Mouse (Mus musculus): ENCODE results near the gene Ddx10. TPM values are rescaled to one million over a fixed set of nuclear protein-coding genes. Genes with fewer than 3 reads are reported as not detected.

Gene Ddx10
- polyA plus RNA-seq, 1 experiment from 2014 or later = 17.3 TPM

GRCm38 (mm10) chr9:53094536-53094935 is 153.3 kb downstream of the Ddx10 start:
- Histone ChIP-seq H3K4me3 (ENCODE audit: control insufficient read depth in 1 of 2, insufficient read depth in 1 of 2, low read depth in 1 of 2, low read length in 2 of 2) (no peak overlapping the region), H3K4me2 (ENCODE audit: low read length) (no peak overlapping the region), H3K9me3 (ENCODE audit: control insufficient read depth, low read length) (no peaks in the 10 kb centered on the region), H3K9ac (ENCODE audit: low read length) (no peak overlapping the region), H3K4me1 (ENCODE audit: control insufficient read depth in 2 of 2, insufficient read depth in 2 of 2, low read length in 2 of 2) (no peaks in the 10 kb centered on the region), H3K36me3 (ENCODE audit: control insufficient read depth, insufficient read depth, low read length) (peaks cover 4% of the 10 kb centered on the region), H3K27me3 (ENCODE audit: control insufficient read depth, insufficient read depth, low read length) (no peaks in the 10 kb centered on the region), H3K27ac (replicated peaks in 1 of 2; ENCODE audit: control insufficient read depth in 1 of 2, insufficient read depth in 1 of 2, low read depth in 2 of 2, low read length in 2 of 2) (no peak overlapping the region)
- ATAC-seq (ENCODE audit: insufficient number of reproducible peaks, insufficient read depth, low FRiP score, low read depth) = no peak
- whole genome bisulfite sequencing = 86% methylated on average over 7 of the region's 7 CpGs

DNA sequence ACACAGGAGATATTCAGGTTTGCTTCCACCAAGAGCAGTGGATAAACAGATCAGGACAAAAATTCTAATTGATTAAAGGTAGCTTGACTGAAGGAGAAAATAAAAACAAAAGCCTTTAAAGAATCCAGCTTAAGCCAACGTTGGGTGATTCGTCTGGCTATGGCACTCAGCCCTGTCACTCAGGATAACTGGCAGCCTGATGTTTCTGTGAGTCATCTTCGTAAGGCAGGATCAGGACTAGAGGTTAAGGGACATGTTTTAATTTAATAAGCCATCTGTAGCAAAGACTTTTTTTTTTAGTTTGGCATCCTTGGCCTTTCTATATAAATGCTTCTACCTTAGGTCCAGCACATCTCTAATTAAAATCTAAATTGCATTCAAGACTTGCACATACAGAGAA is 170.2 kb downstream of the Ddx10 start:
- 70% methylated on average over 3 of the region's 3 CpGs for WGBS

DNA sequence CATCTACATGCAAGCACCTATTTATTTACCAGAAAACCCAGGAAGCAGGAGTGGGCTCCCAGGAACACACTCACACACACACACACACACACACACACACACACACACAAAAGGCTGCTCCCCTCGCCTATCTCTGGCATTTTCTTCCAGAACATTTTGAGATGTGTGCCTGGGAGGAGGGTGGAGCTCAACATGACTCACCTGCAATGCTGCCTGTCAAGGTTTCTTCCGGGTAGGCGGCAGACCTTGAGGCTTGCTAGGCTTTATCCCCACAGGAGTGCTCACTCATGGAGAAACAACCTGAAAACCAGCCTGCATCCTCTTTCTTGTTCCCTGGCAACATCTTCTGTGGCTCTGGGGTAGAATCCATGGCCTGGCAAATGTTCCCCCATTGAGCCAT is 171.9 kb downstream of the Ddx10 start:
- H3K27ac ChIP-seq (replicated peaks in 1 of 2; ENCODE audit: control insufficient read depth in 1 of 2, insufficient read depth in 1 of 2, low read depth in 2 of 2, low read length in 2 of 2) = no peak overlapping the region
- no peaks in the 10 kb centered on the region for H3K36me3 ChIP-seq (ENCODE audit: control insufficient read depth, insufficient read depth, low read length)
- H3K4me3 ChIP-seq (ENCODE audit: control insufficient read depth in 1 of 2, insufficient read depth in 1 of 2, low read depth in 1 of 2, low read length in 2 of 2) = no peak overlapping the region
- ATAC-seq (ENCODE audit: insufficient number of reproducible peaks, insufficient read depth, low FRiP score, low read depth) = no peak
- H3K9me3 ChIP-seq (ENCODE audit: control insufficient read depth, low read length) = no peaks in the 10 kb centered on the region
- H3K27me3 ChIP-seq (ENCODE audit: control insufficient read depth, insufficient read depth, low read length) = no peaks in the 10 kb centered on the region
- H3K4me2 ChIP-seq (ENCODE audit: low read length) = no peak overlapping the region
- WGBS = 85% methylated on average over 3 of the region's 3 CpGs
- no peak overlapping the region for H3K9ac ChIP-seq (ENCODE audit: low read length)
- H3K4me1 ChIP-seq (ENCODE audit: control insufficient read depth in 2 of 2, insufficient read depth in 2 of 2, low read length in 2 of 2) = peaks cover 7 to 16% of the 10 kb centered on the region in 2 experiments

More for the DNA sequence above, 170.2 kb downstream of the Ddx10 start:
- Histone ChIP-seq H3K4me1 (ENCODE audit: control insufficient read depth in 2 of 2, insufficient read depth in 2 of 2, low read length in 2 of 2) (peaks cover 7 to 16% of the 10 kb centered on the region in 2 experiments), H3K4me2 (ENCODE audit: low read length) (no peak overlapping the region), H3K9me3 (ENCODE audit: control insufficient read depth, low read length) (no peaks in the 10 kb centered on the region), H3K4me3 (ENCODE audit: control insufficient read depth in 1 of 2, insufficient read depth in 1 of 2, low read depth in 1 of 2, low read length in 2 of 2) (no peak overlapping the region), H3K9ac (ENCODE audit: low read length) (no peak overlapping the region), H3K36me3 (ENCODE audit: control insufficient read depth, insufficient read depth, low read length) (no peaks in the 10 kb centered on the region), H3K27me3 (ENCODE audit: control insufficient read depth, insufficient read depth, low read length) (no peaks in the 10 kb centered on the region), H3K27ac (replicated peaks in 1 of 2; ENCODE audit: control insufficient read depth in 1 of 2, insufficient read depth in 1 of 2, low read depth in 2 of 2, low read length in 2 of 2) (no peak overlapping the region)
- no peak for ATAC-seq (ENCODE audit: insufficient number of reproducible peaks, insufficient read depth, low FRiP score, low read depth)

- Histone ChIP-seq H3K27ac (replicated peaks in 1 of 2; ENCODE audit: control insufficient read depth in 1 of 2, insufficient read depth in 1 of 2, low read depth in 2 of 2, low read length in 2 of 2) (peak overlapping the region; percentile 39 to 66; a peak in 3 of 4 replicates), H3K9me3 (ENCODE audit: control insufficient read depth, low read length) (no peaks in the 10 kb centered on the region), H3K27me3 (ENCODE audit: control insufficient read depth, insufficient read depth, low read length) (no peaks in the 10 kb centered on the region), H3K4me2 (ENCODE audit: low read length) (no peak overlapping the region), H3K36me3 (ENCODE audit: control insufficient read depth, insufficient read depth, low read length) (no peaks in the 10 kb centered on the region), H3K4me1 (ENCODE audit: control insufficient read depth in 2 of 2, insufficient read depth in 2 of 2, low read length in 2 of 2) (peaks cover 7 to 16% of the 10 kb centered on the region in 2 experiments), H3K9ac (ENCODE audit: low read length) (no peak overlapping the region), H3K4me3 (ENCODE audit: control insufficient read depth in 1 of 2, insufficient read depth in 1 of 2, low read depth in 1 of 2, low read length in 2 of 2) (no peak overlapping the region)
- WGBS = 75% methylated on average over 3 of the region's 3 CpGs
- ATAC-seq (ENCODE audit: insufficient number of reproducible peaks, insufficient read depth, low FRiP score, low read depth) = no peak
These were observed 173.4 kb downstream of the Ddx10 start for GRCm38 (mm10) chr9:53074443-53074842.

GRCm38 (mm10) chr9:53073576-53074112 is 174.2 kb downstream of the Ddx10 start:
- Histone ChIP-seq H3K27ac (replicated peaks in 1 of 2; ENCODE audit: control insufficient read depth in 1 of 2, insufficient read depth in 1 of 2, low read depth in 2 of 2, low read length in 2 of 2) (peak overlapping the region; percentile 61 to 66), H3K9me3 (ENCODE audit: control insufficient read depth, low read length) (no peaks in the 10 kb centered on the region), H3K9ac (ENCODE audit: low read length) (no peak overlapping the region), H3K4me2 (ENCODE audit: low read length) (0 out of 2 replicates have a peak overlapping the region, but pooled peaks have one; percentile 11), H3K36me3 (ENCODE audit: control insufficient read depth, insufficient read depth, low read length) (no peaks in the 10 kb centered on the region), H3K4me3 (ENCODE audit: control insufficient read depth in 1 of 2, insufficient read depth in 1 of 2, low read depth in 1 of 2, low read length in 2 of 2) (no peak overlapping the region), H3K4me1 (ENCODE audit: control insufficient read depth in 2 of 2, insufficient read depth in 2 of 2, low read length in 2 of 2) (peaks cover 7 to 16% of the 10 kb centered on the region in 2 experiments), H3K27me3 (ENCODE audit: control insufficient read depth, insufficient read depth, low read length) (no peaks in the 10 kb centered on the region)
- ATAC-seq (ENCODE audit: insufficient number of reproducible peaks, insufficient read depth, low FRiP score, low read depth) = peak; percentile 62
- 44% methylated on average over 10 of the region's 10 CpGs for WGBS

GRCm38 (mm10) chr9:53072088-53072487 is 175.8 kb downstream of the Ddx10 start:
- Histone ChIP-seq H3K4me3 (ENCODE audit: control insufficient read depth in 1 of 2, insufficient read depth in 1 of 2, low read depth in 1 of 2, low read length in 2 of 2) (no peak overlapping the region), H3K4me1 (ENCODE audit: control insufficient read depth in 2 of 2, insufficient read depth in 2 of 2, low read length in 2 of 2) (peaks cover 7 to 19% of the 10 kb centered on the region in 2 experiments), H3K4me2 (ENCODE audit: low read length) (no peak overlapping the region), H3K27me3 (ENCODE audit: control insufficient read depth, insufficient read depth, low read length) (no peaks in the 10 kb centered on the region), H3K36me3 (ENCODE audit: control insufficient read depth, insufficient read depth, low read length) (no peaks in the 10 kb centered on the region), H3K9ac (ENCODE audit: low read length) (no peak overlapping the region), H3K9me3 (ENCODE audit: control insufficient read depth, low read length) (no peaks in the 10 kb centered on the region), H3K27ac (replicated peaks in 1 of 2; ENCODE audit: control insufficient read depth in 1 of 2, insufficient read depth in 1 of 2, low read depth in 2 of 2, low read length in 2 of 2) (no peak overlapping the region)
- 84% methylated on average over 9 of the region's 9 CpGs for WGBS
- no peak for ATAC-seq (ENCODE audit: insufficient number of reproducible peaks, insufficient read depth, low FRiP score, low read depth)

- WGBS = 80% methylated on average over 12 of the region's 12 CpGs
- Histone ChIP-seq H3K4me1 (ENCODE audit: control insufficient read depth in 2 of 2, insufficient read depth in 2 of 2, low read length in 2 of 2) (peaks cover 7 to 19% of the 10 kb centered on the region in 2 experiments), H3K4me2 (ENCODE audit: low read length) (no peak overlapping the region), H3K4me3 (ENCODE audit: control insufficient read depth in 1 of 2, insufficient read depth in 1 of 2, low read depth in 1 of 2, low read length in 2 of 2) (no peak overlapping the region), H3K9me3 (ENCODE audit: control insufficient read depth, low read length) (no peaks in the 10 kb centered on the region), H3K36me3 (ENCODE audit: control insufficient read depth, insufficient read depth, low read length) (no peaks in the 10 kb centered on the region), H3K9ac (ENCODE audit: low read length) (no peak overlapping the region), H3K27ac (replicated peaks in 1 of 2; ENCODE audit: control insufficient read depth in 1 of 2, insufficient read depth in 1 of 2, low read depth in 2 of 2, low read length in 2 of 2) (no peak overlapping the region), H3K27me3 (ENCODE audit: control insufficient read depth, insufficient read depth, low read length) (no peaks in the 10 kb centered on the region)
- no peak for ATAC-seq (ENCODE audit: insufficient number of reproducible peaks, insufficient read depth, low FRiP score, low read depth)
These were observed 176.9 kb downstream of the Ddx10 start for GRCm38 (mm10) chr9:53070875-53071524.

Measured in heart, embryonic 14.5 days (tissue).